Mouse (Mus musculus) limb, embryonic 10.5 days (tissue): ENCODE measurements around the gene Topors. TPM values are rescaled to one million over a fixed set of nuclear protein-coding genes. Genes with fewer than 3 reads are reported as not detected.

Experiments
- DNase-seq: peaks from one replicate; pipeline ENCODE4 v3.0.0-alpha.2; 2017; ENCODE audit warnings: low spot score
- H3K27ac ChIP-seq: fragments of 300-500 bp; sonication (generic); 2 replicates; pipeline ENCODE4 v1.5.1; 2016; ENCODE audit warnings: mild to moderate bottlenecking
- H3K27me3 ChIP-seq: fragments of 300-500 bp; sonication (generic); 2 replicates; pipeline ENCODE4 v1.6.1; 2016; ENCODE audit warnings: low read depth, mild to moderate bottlenecking; ENCODE audit not compliant: poor library complexity, severe bottlenecking
- H3K36me3 ChIP-seq: fragments of 300-500 bp; sonication (generic); 2 replicates; pipeline ENCODE4 v1.6.1; 2016; ENCODE audit warnings: mild to moderate bottlenecking, moderate library complexity
- H3K4me1 ChIP-seq: fragments of 300-500 bp; sonication (generic); 2 replicates; pipeline ENCODE4 v1.6.1; 2016
- H3K4me3 ChIP-seq: fragments of 300-500 bp; sonication (generic); 2 replicates; pipeline ENCODE4 v1.5.1; 2016; ENCODE audit warnings: mild to moderate bottlenecking, moderate library complexity
- H3K9me3 ChIP-seq: fragments of 300-500 bp; sonication (generic); replicated peaks from 2 replicates; pipeline ENCODE4 v1.6.1; 2016; ENCODE audit warnings: mild to moderate bottlenecking
- WGBS: fragments of 180-500 bp; shearing (Covaris S2); methylation state at CpG from one replicate; pipeline ENCODE4 v1.1.7; 2016; 5-methylcytosine and 5-hydroxymethylcytosine counted together
- polyA plus RNA-seq: library from polyadenylated mRNA; unstranded; fragments of >200 nt; fragmentation: Nextera tagmentation; extraction: Ambion mirVana; gene quantifications from 2 replicates; pipeline ENCODE4 v1.2.1, GENCODE M21; 2016

Gene Topors
- polyA plus RNA-seq, 1 experiment from 2014 or later = 54.3 TPM

- H3K36me3 ChIP-seq = no peaks in the 10 kb centered on the region
- 77% methylated on average over 7 of the region's 7 CpGs for WGBS
Observed at GRCm38 (mm10) chr4:40218382-40218781, 51.3 kb downstream of the Topors start.

GRCm38 (mm10) chr4:40217910-40218309, 51.7 kb downstream of the Topors start:
- Histone ChIP-seq H3K27me3 (peaks cover 26% of the 10 kb centered on the region), H3K4me3 (no peak overlapping the region), H3K36me3 (no peaks in the 10 kb centered on the region), H3K27ac (no peak overlapping the region), H3K4me1 (peaks cover 7% of the 10 kb centered on the region), H3K9me3 (no peaks in the 10 kb centered on the region)
- 64% methylated on average over 3 of the region's 3 CpGs for WGBS
- DNase-seq = no peak

More at GRCm38 (mm10) chr4:40218382-40218781, 51.3 kb downstream of the Topors start:
- H3K27me3 ChIP-seq = peaks cover 27% of the 10 kb centered on the region
- H3K27ac ChIP-seq = no peak overlapping the region
- H3K4me1 ChIP-seq = peaks cover 7% of the 10 kb centered on the region
- no peak for DNase-seq
- H3K9me3 ChIP-seq = no peaks in the 10 kb centered on the region
- H3K4me3 ChIP-seq = no peak overlapping the region

DNA sequence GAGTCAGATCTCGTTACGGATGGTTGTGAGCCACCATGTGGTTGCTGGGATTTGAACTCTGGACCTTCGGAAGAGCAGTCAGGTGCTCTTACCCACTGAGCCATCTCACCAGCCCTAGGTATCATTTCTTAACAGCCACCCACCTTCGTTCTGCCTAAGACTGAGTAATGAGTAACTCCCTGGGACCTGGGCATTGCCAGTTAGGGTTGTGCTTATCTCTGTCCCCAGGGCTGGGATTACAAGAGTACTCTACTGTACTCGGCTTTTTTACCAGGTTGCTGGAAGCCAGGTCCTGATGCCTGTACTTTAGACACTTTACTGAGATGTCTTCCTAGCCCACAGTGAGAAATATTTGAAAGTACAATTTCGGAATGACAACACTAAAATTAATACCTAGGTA, 57.5 kb downstream of the Topors start:
- H3K36me3 ChIP-seq = no peaks in the 10 kb centered on the region
- no peaks in the 10 kb centered on the region for H3K27me3 ChIP-seq
- no peaks in the 10 kb centered on the region for H3K9me3 ChIP-seq
- H3K4me3 ChIP-seq = no peak overlapping the region
- 88% methylated on average over 4 of the region's 6 CpGs for WGBS
- no peak for DNase-seq
- no peak overlapping the region for H3K27ac ChIP-seq
- H3K4me1 ChIP-seq = no peaks in the 10 kb centered on the region

Other genes starting within 250 kb of the Topors start
- 41.8 and 46.2 TPM in 2 replicates for gene Aco1, start 126.8 kb downstream of the Topors start, polyA plus RNA-seq
- 2.0 and 3.7 TPM in 2 replicates for gene Ddx58, start 30.0 kb downstream of the Topors start, polyA plus RNA-seq
- 15.6 and 21.5 TPM in 2 replicates for gene Smim27, start 271 bp downstream of the Topors start, polyA plus RNA-seq
- 321 and 322 TPM in 2 replicates for gene Ndufb6, start 9.6 kb upstream of the Topors start, polyA plus RNA-seq
- 0.20 and 0.21 TPM in 2 replicates for gene Tmem215, start 202.3 kb upstream of the Topors start, polyA plus RNA-seq